Mouse (Mus musculus): ENCODE measurements around the gene Csnk1g2. TPM values are rescaled to one million over a fixed set of nuclear protein-coding genes. Genes with fewer than 3 reads are reported as not detected.

Gene Csnk1g2
- polyA plus RNA-seq, 1 experiment from 2014 or later = 15.1 TPM

DNA sequence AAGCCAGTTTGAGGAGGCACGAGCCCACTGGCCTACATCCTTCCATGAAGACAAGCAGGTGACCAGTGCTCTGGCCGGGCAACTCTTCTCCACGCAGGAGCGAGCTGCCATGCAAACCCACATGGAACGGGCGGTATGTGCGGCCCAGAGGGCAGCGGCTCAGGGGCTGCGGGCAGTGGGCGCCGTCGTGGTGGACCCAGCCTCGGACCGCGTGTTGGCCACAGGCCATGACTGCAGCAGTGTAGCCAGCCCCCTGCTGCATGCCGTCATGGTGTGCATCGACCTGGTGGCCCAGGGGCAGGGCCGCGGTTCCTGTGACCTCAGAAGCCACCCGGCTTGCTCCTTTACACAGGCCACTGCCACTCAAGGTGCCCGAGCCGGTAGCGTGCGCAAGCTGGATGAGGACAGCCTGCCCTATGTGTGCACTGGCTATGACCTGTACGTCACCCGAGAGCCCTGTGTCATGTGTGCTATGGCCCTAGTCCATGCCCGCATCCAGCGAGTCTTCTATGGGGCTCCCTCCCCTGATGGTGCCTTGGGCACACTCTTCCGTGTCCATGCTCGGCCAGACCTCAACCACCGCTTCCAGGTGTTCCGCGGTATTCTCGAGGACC lies 15.8 kb upstream of the Csnk1g2 start:
- Histone ChIP-seq H3K27ac (ENCODE audit: low read length) (peak overlapping the region; percentile 45), H3K27me3 (replicated peaks; ENCODE audit: control insufficient read depth, insufficient read depth, low read length) (no peaks in the 10 kb centered on the region), H3K4me3 (ENCODE audit: low read length) (0 out of 2 replicates have a peak overlapping the region, but pooled peaks have one; percentile 16), H3K9me3 (ENCODE audit: control insufficient read depth, low read length) (no peaks in the 10 kb centered on the region), H3K4me1 (ENCODE audit: control insufficient read depth, insufficient read depth, low read length) (peaks cover 24% of the 10 kb centered on the region), H3K9ac (ENCODE audit: low read depth, low read length) (0 out of 2 replicates have a peak overlapping the region, but pooled peaks have one; percentile 10), H3K4me2 (ENCODE audit: low read depth, low read length) (0 out of 2 replicates have a peak overlapping the region, but pooled peaks have one; percentile 6), H3K36me3 (ENCODE audit: control insufficient read depth, insufficient read depth, low read length) (peaks cover 26% of the 10 kb centered on the region)
- ATAC-seq = no peak
- 94% methylated on average over 34 of the region's 34 CpGs for WGBS

DNA sequence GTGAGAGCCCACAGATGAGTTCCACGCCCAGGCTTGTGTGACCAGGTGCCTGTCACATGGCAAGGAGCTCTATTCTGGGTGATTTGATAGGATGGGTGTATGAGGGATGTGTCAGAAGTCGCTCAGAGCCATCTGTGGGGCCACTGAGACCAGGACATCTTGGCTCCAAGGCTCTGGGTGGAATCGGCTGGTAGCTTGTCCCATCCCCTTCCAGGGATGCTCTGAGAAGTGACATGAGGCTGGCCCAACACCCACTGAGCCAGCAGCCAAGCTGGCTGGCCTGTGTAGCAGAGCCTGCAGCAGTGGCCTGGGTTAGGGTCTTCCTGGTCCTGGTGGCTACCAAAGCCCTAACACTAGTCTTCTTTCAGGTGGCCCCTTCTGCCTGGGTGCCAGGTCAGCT lies 14.2 kb upstream of the Csnk1g2 start:
- 93% methylated on average over 3 of the region's 3 CpGs for WGBS
- H3K27me3 ChIP-seq (replicated peaks; ENCODE audit: control insufficient read depth, insufficient read depth, low read length) = no peaks in the 10 kb centered on the region
- no peak overlapping the region for H3K27ac ChIP-seq (ENCODE audit: low read length)
- no peaks in the 10 kb centered on the region for H3K9me3 ChIP-seq (ENCODE audit: control insufficient read depth, low read length)
- H3K4me2 ChIP-seq (ENCODE audit: low read depth, low read length) = no peak overlapping the region
- peaks cover 30% of the 10 kb centered on the region for H3K36me3 ChIP-seq (ENCODE audit: control insufficient read depth, insufficient read depth, low read length)
- H3K4me1 ChIP-seq (ENCODE audit: control insufficient read depth, insufficient read depth, low read length) = peaks cover 20% of the 10 kb centered on the region
- no peak overlapping the region for H3K4me3 ChIP-seq (ENCODE audit: low read length)
- no peak overlapping the region for H3K9ac ChIP-seq (ENCODE audit: low read depth, low read length)
- ATAC-seq = no peak

GRCm38 (mm10) chr10:80609269-80609924 lies 13.2 kb upstream of the Csnk1g2 start:
- ATAC-seq = no peak
- H3K4me3 ChIP-seq (ENCODE audit: low read length) = no peak overlapping the region
- WGBS = 88% methylated on average over 10 of the region's 10 CpGs
- H3K4me1 ChIP-seq (ENCODE audit: control insufficient read depth, insufficient read depth, low read length) = peaks cover 10% of the 10 kb centered on the region
- no peaks in the 10 kb centered on the region for H3K27me3 ChIP-seq (replicated peaks; ENCODE audit: control insufficient read depth, insufficient read depth, low read length)
- no peak overlapping the region for H3K9ac ChIP-seq (ENCODE audit: low read depth, low read length)
- H3K27ac ChIP-seq (ENCODE audit: low read length) = no peak overlapping the region
- H3K36me3 ChIP-seq (ENCODE audit: control insufficient read depth, insufficient read depth, low read length) = peaks cover 33% of the 10 kb centered on the region
- no peak overlapping the region for H3K4me2 ChIP-seq (ENCODE audit: low read depth, low read length)
- no peaks in the 10 kb centered on the region for H3K9me3 ChIP-seq (ENCODE audit: control insufficient read depth, low read length)

GRCm38 (mm10) chr10:80610116-80610785 lies 12.4 kb upstream of the Csnk1g2 start:
- peaks cover 37% of the 10 kb centered on the region for H3K36me3 ChIP-seq (ENCODE audit: control insufficient read depth, insufficient read depth, low read length)
- ATAC-seq = no peak

GRCm38 (mm10) chr10:80611024-80611423 lies 11.6 kb upstream of the Csnk1g2 start:
- Histone ChIP-seq H3K4me3 (ENCODE audit: low read length) (no peak overlapping the region), H3K4me2 (ENCODE audit: low read depth, low read length) (no peak overlapping the region), H3K27me3 (replicated peaks; ENCODE audit: control insufficient read depth, insufficient read depth, low read length) (no peaks in the 10 kb centered on the region), H3K4me1 (ENCODE audit: control insufficient read depth, insufficient read depth, low read length) (peaks cover 5% of the 10 kb centered on the region), H3K9me3 (ENCODE audit: control insufficient read depth, low read length) (no peaks in the 10 kb centered on the region), H3K9ac (ENCODE audit: low read depth, low read length) (no peak overlapping the region), H3K36me3 (ENCODE audit: control insufficient read depth, insufficient read depth, low read length) (peaks cover 42% of the 10 kb centered on the region), H3K27ac (ENCODE audit: low read length) (no peak overlapping the region)
- WGBS = 64% methylated on average over 4 of the region's 4 CpGs
- ATAC-seq = no peak

More at GRCm38 (mm10) chr10:80610116-80610785, 12.4 kb upstream of the Csnk1g2 start:
- no peak overlapping the region for H3K9ac ChIP-seq (ENCODE audit: low read depth, low read length)
- no peak overlapping the region for H3K27ac ChIP-seq (ENCODE audit: low read length)
- H3K4me1 ChIP-seq (ENCODE audit: control insufficient read depth, insufficient read depth, low read length) = peaks cover 8% of the 10 kb centered on the region
- H3K4me2 ChIP-seq (ENCODE audit: low read depth, low read length) = no peak overlapping the region
- no peaks in the 10 kb centered on the region for H3K27me3 ChIP-seq (replicated peaks; ENCODE audit: control insufficient read depth, insufficient read depth, low read length)
- no peaks in the 10 kb centered on the region for H3K9me3 ChIP-seq (ENCODE audit: control insufficient read depth, low read length)
- H3K4me3 ChIP-seq (ENCODE audit: low read length) = no peak overlapping the region
- WGBS = 93% methylated on average over 9 of the region's 9 CpGs

DNA sequence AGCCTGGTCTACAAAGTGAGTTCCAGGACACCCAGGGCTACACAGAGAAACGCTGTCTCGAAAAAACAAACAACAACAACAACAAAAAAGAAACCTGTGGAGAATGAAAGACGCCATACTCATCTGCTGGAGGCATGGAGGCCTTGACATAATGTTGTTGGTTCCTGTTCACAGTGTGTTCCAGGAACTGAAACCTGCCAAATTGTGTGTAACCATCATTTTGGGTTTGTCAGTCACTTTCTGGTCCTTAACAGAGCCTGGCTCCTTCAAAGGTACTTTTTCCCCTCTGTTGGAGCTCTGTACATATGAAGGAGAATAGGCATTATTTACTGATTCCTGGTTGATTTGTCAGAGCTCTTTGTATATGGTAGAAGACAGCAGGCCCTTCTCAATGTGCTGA lies 10.7 kb upstream of the Csnk1g2 start:
- Histone ChIP-seq H3K27me3 (replicated peaks; ENCODE audit: control insufficient read depth, insufficient read depth, low read length) (no peaks in the 10 kb centered on the region), H3K27ac (ENCODE audit: low read length) (no peak overlapping the region), H3K9ac (ENCODE audit: low read depth, low read length) (no peak overlapping the region), H3K4me1 (ENCODE audit: control insufficient read depth, insufficient read depth, low read length) (peaks cover 1% of the 10 kb centered on the region; the same call in 1 of the 2 replicates), H3K4me2 (ENCODE audit: low read depth, low read length) (no peak overlapping the region), H3K36me3 (ENCODE audit: control insufficient read depth, insufficient read depth, low read length) (peaks cover 35% of the 10 kb centered on the region), H3K9me3 (ENCODE audit: control insufficient read depth, low read length) (no peaks in the 10 kb centered on the region), H3K4me3 (ENCODE audit: low read length) (no peak overlapping the region)
- 92% methylated on average over 3 of the region's 3 CpGs for WGBS
- no peak for ATAC-seq

DNA sequence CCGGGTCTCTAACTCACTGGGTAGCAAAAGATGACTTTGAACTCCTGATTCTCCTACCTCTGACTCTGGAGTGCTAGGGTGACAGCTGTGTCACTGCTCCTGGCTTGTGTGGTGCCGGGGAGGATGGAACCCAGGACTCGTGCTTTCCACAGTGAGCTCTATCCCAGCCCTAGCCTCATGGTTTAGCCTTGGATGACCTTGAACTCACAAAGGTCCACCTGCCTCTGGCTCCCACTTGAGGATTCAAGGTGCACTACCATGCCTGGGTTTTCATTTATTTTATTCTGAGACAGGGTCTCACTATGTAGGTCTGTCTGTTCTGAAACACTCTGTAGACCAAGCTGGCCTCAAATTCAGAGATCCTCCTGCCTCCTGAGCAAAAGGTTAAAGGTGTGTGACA lies 8.8 kb upstream of the Csnk1g2 start:
- H3K4me2 ChIP-seq (ENCODE audit: low read depth, low read length) = no peak overlapping the region
- no peak for ATAC-seq
- no peak overlapping the region for H3K9ac ChIP-seq (ENCODE audit: low read depth, low read length)
- no peak overlapping the region for H3K4me3 ChIP-seq (ENCODE audit: low read length)
- no peak overlapping the region for H3K27ac ChIP-seq (ENCODE audit: low read length)
- H3K27me3 ChIP-seq (replicated peaks; ENCODE audit: control insufficient read depth, insufficient read depth, low read length) = no peaks in the 10 kb centered on the region
- H3K36me3 ChIP-seq (ENCODE audit: control insufficient read depth, insufficient read depth, low read length) = peaks cover 17% of the 10 kb centered on the region
- 82% methylated on average over 3 of the region's 3 CpGs for WGBS
- no peaks in the 10 kb centered on the region for H3K4me1 ChIP-seq (ENCODE audit: control insufficient read depth, insufficient read depth, low read length)
- no peaks in the 10 kb centered on the region for H3K9me3 ChIP-seq (ENCODE audit: control insufficient read depth, low read length)

GRCm38 (mm10) chr10:80614351-80614750 lies 8.3 kb upstream of the Csnk1g2 start:
- no peaks in the 10 kb centered on the region for H3K27me3 ChIP-seq (replicated peaks; ENCODE audit: control insufficient read depth, insufficient read depth, low read length)
- H3K4me2 ChIP-seq (ENCODE audit: low read depth, low read length) = no peak overlapping the region
- peaks cover 16% of the 10 kb centered on the region for H3K36me3 ChIP-seq (ENCODE audit: control insufficient read depth, insufficient read depth, low read length)
- H3K9me3 ChIP-seq (ENCODE audit: control insufficient read depth, low read length) = no peaks in the 10 kb centered on the region
- H3K4me3 ChIP-seq (ENCODE audit: low read length) = no peak overlapping the region
- H3K27ac ChIP-seq (ENCODE audit: low read length) = no peak overlapping the region
- no peaks in the 10 kb centered on the region for H3K4me1 ChIP-seq (ENCODE audit: control insufficient read depth, insufficient read depth, low read length)
- H3K9ac ChIP-seq (ENCODE audit: low read depth, low read length) = no peak overlapping the region
- 87% methylated on average over 6 of the region's 6 CpGs for WGBS
- ATAC-seq = no peak

- H3K9ac ChIP-seq (ENCODE audit: low read depth, low read length) = no peak overlapping the region
- peaks cover 12% of the 10 kb centered on the region for H3K36me3 ChIP-seq (ENCODE audit: control insufficient read depth, insufficient read depth, low read length)
- H3K9me3 ChIP-seq (ENCODE audit: control insufficient read depth, low read length) = no peaks in the 10 kb centered on the region
- no peak for ATAC-seq
- WGBS = 73% methylated on average over 9 of the region's 9 CpGs
- H3K4me3 ChIP-seq (ENCODE audit: low read length) = no peak overlapping the region
- H3K27ac ChIP-seq (ENCODE audit: low read length) = no peak overlapping the region
- no peak overlapping the region for H3K4me2 ChIP-seq (ENCODE audit: low read depth, low read length)
- no peaks in the 10 kb centered on the region for H3K27me3 ChIP-seq (replicated peaks; ENCODE audit: control insufficient read depth, insufficient read depth, low read length)
- H3K4me1 ChIP-seq (ENCODE audit: control insufficient read depth, insufficient read depth, low read length) = peaks cover 5% of the 10 kb centered on the region
Measured at GRCm38 (mm10) chr10:80618181-80618580, 4.5 kb upstream of the Csnk1g2 start.
